Mouse (Mus musculus) stomach, embryonic 16.5 days (tissue): ENCODE data around the gene Adam12. TPM values are rescaled to one million over a fixed set of nuclear protein-coding genes. Genes with fewer than 3 reads are reported as not detected.

ENCODE experiments used
- ATAC-seq: fragments of 200-750 bp; cut with Nextera tagmentation; 2 replicates; pipeline ENCODE4 v1.8.0; 2017; ENCODE audit warnings: moderate number of reproducible peaks, moderate TSS enrichment; ENCODE audit not compliant: insufficient read depth, low FRiP score
- H3K27ac ChIP-seq: fragments of 300-500 bp; sonication (generic); 2 replicates; pipeline ENCODE4 v1.5.1; 2014; ENCODE audit warnings: low read length
- H3K27me3 ChIP-seq: fragments of 300-500 bp; sonication (generic); 2 replicates; pipeline ENCODE4 v1.6.1; 2014; ENCODE audit warnings: low read length, control low read depth, mixed read lengths; ENCODE audit not compliant: control insufficient read depth, insufficient read depth
- H3K36me3 ChIP-seq: fragments of 300-500 bp; sonication (generic); 2 replicates; pipeline ENCODE4 v1.6.1; 2014; ENCODE audit warnings: low read length; ENCODE audit not compliant: control insufficient read depth, insufficient read depth
- H3K4me1 ChIP-seq: fragments of 300-500 bp; sonication (generic); 2 replicates; pipeline ENCODE4 v1.6.1; 2014; ENCODE audit warnings: low read length, control low read depth, mixed read lengths; ENCODE audit not compliant: control insufficient read depth, insufficient read depth
- H3K4me2 ChIP-seq: fragments of 300-500 bp; sonication (generic); 2 replicates; pipeline ENCODE4 v1.6.1; 2014; ENCODE audit warnings: low read depth, low read length, mixed read lengths
- H3K4me3 ChIP-seq: fragments of 300-500 bp; sonication (generic); replicated peaks from 2 replicates; pipeline ENCODE4 v1.5.1; 2014; ENCODE audit warnings: mild to moderate bottlenecking, low read length
- H3K9ac ChIP-seq: fragments of 300-500 bp; sonication (generic); 2 replicates; pipeline ENCODE4 v1.6.1; 2014; ENCODE audit warnings: low read length
- H3K9me3 ChIP-seq: fragments of 300-500 bp; sonication (generic); replicated peaks from 2 replicates; pipeline ENCODE4 v1.6.1; 2016; ENCODE audit warnings: low read length, control low read depth; ENCODE audit not compliant: control insufficient read depth
- WGBS: fragments of 180-500 bp; shearing (Covaris S2); extraction: QIAGEN DNeasy Blood & Tissue Kit; methylation state at CpG from one replicate; pipeline ENCODE4 v1.1.7; 2014; 5-methylcytosine and 5-hydroxymethylcytosine counted together
- polyA plus RNA-seq: library from polyadenylated mRNA; unstranded; fragments of >200 nt; fragmentation: Nextera tagmentation; extraction: Ambion mirVana; gene quantifications from 2 replicates; pipeline ENCODE4 v1.2.1, GENCODE M21; 2015

Adam12 gene
- polyA plus RNA-seq, 1 experiment from 2014 or later = 4.4 TPM

DNA sequence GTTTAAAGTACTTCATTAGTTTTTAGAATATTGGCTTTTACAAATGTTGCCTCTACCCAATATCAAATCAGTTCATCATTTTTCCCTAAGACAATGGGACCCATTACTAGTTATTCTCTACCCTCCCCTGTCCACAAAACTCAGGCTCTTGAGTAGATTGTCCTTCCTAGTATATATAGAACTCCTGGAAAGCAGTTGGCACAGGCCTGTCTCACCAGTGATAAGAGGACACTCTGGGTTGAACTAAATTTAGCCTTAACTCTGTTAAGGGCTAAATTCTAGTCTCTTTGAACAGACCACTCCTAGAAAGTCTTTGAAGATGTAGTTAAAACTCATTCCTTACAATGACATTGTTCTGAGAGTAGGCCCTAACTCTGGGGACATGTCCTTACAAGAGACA lies 241.0 kb downstream of the Adam12 start:
- H3K27ac ChIP-seq = no peak overlapping the region
- no peak overlapping the region for H3K4me3 ChIP-seq
- no peaks in the 10 kb centered on the region for H3K4me1 ChIP-seq
- ATAC-seq = no peak
- no peak overlapping the region for H3K9ac ChIP-seq
- H3K36me3 ChIP-seq = no peaks in the 10 kb centered on the region
- no peaks in the 10 kb centered on the region for H3K27me3 ChIP-seq
- H3K9me3 ChIP-seq = no peaks in the 10 kb centered on the region
- no peak overlapping the region for H3K4me2 ChIP-seq

GRCm38 (mm10) chr7:133988356-133988755 lies 243.6 kb downstream of the Adam12 start:
- 55% methylated on average over 5 of the region's 5 CpGs for WGBS
- Histone ChIP-seq H3K9ac (no peak overlapping the region), H3K27ac (no peak overlapping the region), H3K27me3 (no peaks in the 10 kb centered on the region), H3K36me3 (no peaks in the 10 kb centered on the region), H3K4me2 (no peak overlapping the region), H3K4me1 (no peaks in the 10 kb centered on the region), H3K9me3 (no peaks in the 10 kb centered on the region), H3K4me3 (no peak overlapping the region)
- ATAC-seq = no peak

DNA sequence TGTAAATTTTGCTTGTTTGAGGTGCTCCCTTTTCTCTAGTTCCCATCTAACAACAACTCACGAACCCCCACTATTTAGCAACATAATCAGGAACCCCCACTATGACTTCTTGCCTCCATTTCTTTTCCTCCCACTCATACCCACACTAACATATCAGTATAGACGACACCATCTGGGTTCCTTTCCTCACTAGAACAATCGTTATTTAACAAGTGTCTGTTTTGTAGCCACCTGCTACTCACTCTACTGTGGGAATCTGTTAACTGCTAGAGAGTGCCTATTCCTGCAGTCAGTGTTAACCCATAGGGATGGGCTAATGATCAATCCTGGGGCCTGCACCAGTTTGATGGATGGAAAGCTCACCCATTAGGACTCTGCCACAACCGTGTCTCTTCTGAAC lies 245.7 kb downstream of the Adam12 start:
- Histone ChIP-seq H3K27me3 (no peaks in the 10 kb centered on the region), H3K4me3 (no peak overlapping the region), H3K4me2 (no peak overlapping the region), H3K9me3 (no peaks in the 10 kb centered on the region), H3K27ac (no peak overlapping the region), H3K9ac (no peak overlapping the region), H3K4me1 (no peaks in the 10 kb centered on the region), H3K36me3 (no peaks in the 10 kb centered on the region)
- no peak for ATAC-seq
- WGBS = 84% methylated on average over 4 of the region's 4 CpGs

- no peak overlapping the region for H3K9ac ChIP-seq
- H3K4me2 ChIP-seq = no peak overlapping the region
- ATAC-seq = no peak
- no peak overlapping the region for H3K27ac ChIP-seq
- no peaks in the 10 kb centered on the region for H3K36me3 ChIP-seq
- no peaks in the 10 kb centered on the region for H3K9me3 ChIP-seq
- H3K4me1 ChIP-seq = no peaks in the 10 kb centered on the region
- no peaks in the 10 kb centered on the region for H3K27me3 ChIP-seq
- H3K4me3 ChIP-seq = no peak overlapping the region
- 84% methylated on average over 1 of the region's 1 CpGs for WGBS
These were observed 246.3 kb downstream of the Adam12 start for GRCm38 (mm10) chr7:133985648-133986047.

DNA sequence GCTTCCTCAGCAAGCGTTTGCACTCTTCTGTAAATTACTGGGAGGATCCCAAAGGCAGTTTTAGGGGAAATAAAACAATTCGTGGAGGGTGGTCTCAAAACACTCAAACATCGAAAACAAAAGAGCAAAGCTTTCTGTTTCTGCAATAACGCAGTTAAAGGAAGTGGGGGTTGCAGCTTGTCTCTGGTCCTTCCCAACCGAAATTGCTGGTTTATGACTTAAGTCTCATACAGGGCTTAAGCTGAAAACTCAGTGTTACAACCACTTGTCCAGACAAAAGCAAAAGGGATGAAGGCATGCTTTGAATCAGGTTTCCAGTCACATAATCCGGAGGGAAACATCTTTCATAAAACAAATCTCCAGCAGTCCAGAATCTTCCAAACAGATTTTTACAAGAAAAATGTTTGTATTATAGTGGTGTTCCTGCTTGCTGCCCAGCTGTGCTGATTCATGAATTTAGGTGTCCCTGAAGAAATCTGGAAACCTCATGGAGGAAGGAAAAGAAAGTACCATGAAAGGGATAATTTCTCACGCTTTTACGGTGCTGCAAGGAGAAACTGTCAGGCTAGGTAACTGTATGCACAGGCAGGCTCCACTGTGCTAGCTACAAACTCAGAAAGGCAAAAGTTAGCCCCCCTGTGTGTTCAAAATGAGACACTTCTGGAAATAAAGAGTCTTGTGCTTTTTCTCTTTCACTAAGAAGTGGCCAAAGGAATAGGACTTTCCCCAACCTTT lies 255.4 kb downstream of the Adam12 start:
- no peaks in the 10 kb centered on the region for H3K4me1 ChIP-seq
- WGBS = 45% methylated on average over 8 of the region's 8 CpGs
- no peaks in the 10 kb centered on the region for H3K9me3 ChIP-seq
- H3K27me3 ChIP-seq = no peaks in the 10 kb centered on the region
- no peak overlapping the region for H3K4me2 ChIP-seq
- no peak overlapping the region for H3K9ac ChIP-seq
- ATAC-seq = no peak
- H3K27ac ChIP-seq = no peak overlapping the region
- no peak overlapping the region for H3K4me3 ChIP-seq
- no peaks in the 10 kb centered on the region for H3K36me3 ChIP-seq

DNA sequence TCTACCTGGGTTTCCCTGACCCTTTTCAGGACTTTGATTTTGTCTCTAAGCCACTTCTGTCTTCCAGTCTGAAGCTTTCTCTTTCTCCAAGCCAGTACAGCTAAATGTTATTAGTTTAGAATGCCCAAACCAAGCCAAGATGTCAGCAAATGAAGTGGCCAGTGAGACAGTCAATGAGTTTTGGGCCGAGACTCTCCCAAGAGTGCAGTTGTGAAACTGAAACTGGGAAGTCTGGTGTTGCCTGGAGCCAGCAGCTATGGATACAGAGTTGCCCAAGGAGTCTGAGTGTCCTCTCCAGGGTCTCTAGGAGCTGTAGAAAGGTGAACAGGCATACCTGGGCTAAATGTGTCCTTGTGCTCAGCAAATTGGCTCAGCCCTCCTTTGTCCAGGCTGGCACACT lies 260.9 kb downstream of the Adam12 start:
- H3K9me3 ChIP-seq = no peaks in the 10 kb centered on the region
- no peak overlapping the region for H3K27ac ChIP-seq
- H3K36me3 ChIP-seq = no peaks in the 10 kb centered on the region
- ATAC-seq = no peak
- no peaks in the 10 kb centered on the region for H3K27me3 ChIP-seq
- H3K4me1 ChIP-seq = no peaks in the 10 kb centered on the region
- no peak overlapping the region for H3K9ac ChIP-seq
- WGBS = 82% methylated on average over 1 of the region's 1 CpGs
- no peak overlapping the region for H3K4me2 ChIP-seq
- H3K4me3 ChIP-seq = no peak overlapping the region

DNA sequence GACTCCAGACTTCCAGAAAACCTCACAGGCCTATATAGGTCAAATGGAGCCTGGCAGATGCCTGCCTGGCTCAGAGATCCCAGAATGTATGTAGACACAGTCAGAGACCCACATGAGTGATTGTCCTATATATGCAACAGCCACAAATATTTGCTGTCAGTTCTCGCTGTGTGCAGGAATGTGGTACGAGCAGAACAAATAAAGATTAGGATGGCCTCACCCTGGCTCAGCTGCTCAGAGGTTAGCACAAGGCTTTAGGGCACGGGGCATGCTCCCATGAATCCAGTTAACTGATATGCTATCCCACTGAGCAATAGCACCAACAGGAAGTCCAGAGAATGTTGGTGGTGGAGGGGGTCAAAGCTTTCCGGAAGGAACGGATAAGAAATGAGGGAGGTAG lies 261.5 kb downstream of the Adam12 start:
- H3K9me3 ChIP-seq = no peaks in the 10 kb centered on the region
- no peaks in the 10 kb centered on the region for H3K27me3 ChIP-seq
- no peak overlapping the region for H3K27ac ChIP-seq
- 57% methylated on average over 5 of the region's 5 CpGs for WGBS
- H3K4me1 ChIP-seq = no peaks in the 10 kb centered on the region
- H3K9ac ChIP-seq = no peak overlapping the region
- no peaks in the 10 kb centered on the region for H3K36me3 ChIP-seq
- H3K4me2 ChIP-seq = no peak overlapping the region
- ATAC-seq = peak; percentile 50; the same call in 1 of the 2 replicates
- no peak overlapping the region for H3K4me3 ChIP-seq

GRCm38 (mm10) chr7:133967906-133968305 lies 264.0 kb downstream of the Adam12 start:
- no peak overlapping the region for H3K4me3 ChIP-seq
- H3K9ac ChIP-seq = no peak overlapping the region
- WGBS = 75% methylated on average over 5 of the region's 5 CpGs

GRCm38 (mm10) chr7:133963501-133963900 lies 268.4 kb downstream of the Adam12 start:
- 46% methylated on average over 8 of the region's 8 CpGs for WGBS
- Histone ChIP-seq H3K9ac (no peak overlapping the region), H3K36me3 (no peaks in the 10 kb centered on the region), H3K27ac (no peak overlapping the region), H3K27me3 (no peaks in the 10 kb centered on the region), H3K4me3 (no peak overlapping the region), H3K4me2 (no peak overlapping the region), H3K4me1 (no peaks in the 10 kb centered on the region), H3K9me3 (no peaks in the 10 kb centered on the region)
- ATAC-seq = no peak

More at GRCm38 (mm10) chr7:133967906-133968305, 264.0 kb downstream of the Adam12 start:
- H3K4me2 ChIP-seq = no peak overlapping the region
- H3K27me3 ChIP-seq = no peaks in the 10 kb centered on the region
- no peaks in the 10 kb centered on the region for H3K4me1 ChIP-seq
- no peaks in the 10 kb centered on the region for H3K36me3 ChIP-seq
- no peak for ATAC-seq
- H3K27ac ChIP-seq = no peak overlapping the region
- no peaks in the 10 kb centered on the region for H3K9me3 ChIP-seq
